Mouse (Mus musculus) neural tube, embryonic 10.5 days (tissue): ENCODE measurements around the gene Fmo2.

Experiments
- DNase-seq: peaks from one replicate; pipeline ENCODE4 v3.0.0-alpha.2; 2017; ENCODE audit warnings: low spot score; ENCODE audit errors: extremely low spot score

Gene Fmo2

DNA sequence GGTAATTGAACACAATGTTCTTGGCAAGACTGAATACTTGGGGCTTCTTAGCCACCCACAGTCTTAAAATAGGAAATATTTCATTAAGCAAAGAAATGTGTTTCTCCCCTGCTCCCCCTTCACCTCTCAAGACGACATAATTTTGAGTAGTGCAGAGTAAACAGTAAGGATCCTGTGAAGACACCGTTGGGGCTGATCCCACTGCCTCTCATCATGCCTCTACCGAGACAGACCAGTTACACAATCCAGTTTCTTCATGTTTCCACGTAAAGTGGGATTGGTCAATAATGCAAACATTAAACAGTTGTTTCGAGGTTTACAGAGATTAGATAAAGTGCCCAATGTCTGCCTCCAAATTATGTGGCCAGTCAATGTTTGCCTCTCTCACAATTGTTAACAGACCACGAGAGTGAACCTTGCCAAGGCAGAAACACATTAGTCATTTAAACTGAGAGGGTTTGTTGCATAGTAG lies 6.5 kb downstream of the Fmo2 start:
- no peak for DNase-seq

DNA sequence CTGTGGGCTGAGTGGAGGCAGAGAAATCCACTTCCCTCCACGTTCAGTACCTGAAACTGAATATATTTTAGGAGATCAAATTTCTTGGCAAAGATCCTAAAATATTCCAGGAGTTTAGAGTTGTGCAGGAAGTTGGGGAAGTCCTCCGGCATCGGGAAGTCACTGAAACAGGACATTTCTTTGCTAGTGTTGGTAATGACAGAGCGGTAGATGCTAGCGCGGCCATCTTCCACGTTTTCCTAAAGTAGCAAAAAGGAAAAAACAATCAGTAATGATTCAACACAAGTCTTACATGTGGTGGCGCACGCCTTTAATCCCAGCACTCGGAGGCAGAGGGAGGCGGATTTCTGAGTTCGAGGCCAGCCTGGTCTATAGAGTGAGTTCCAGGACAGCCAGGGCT lies 9.9 kb downstream of the Fmo2 start:
- no peak for DNase-seq

GRCm38 (mm10) chr1:162887644-162888043 lies 10.9 kb downstream of the Fmo2 start:
- DNase-seq: no peak

GRCm38 (mm10) chr1:162886138-162886816 lies 12.2 kb downstream of the Fmo2 start:
- DNase-seq: no peak

DNA sequence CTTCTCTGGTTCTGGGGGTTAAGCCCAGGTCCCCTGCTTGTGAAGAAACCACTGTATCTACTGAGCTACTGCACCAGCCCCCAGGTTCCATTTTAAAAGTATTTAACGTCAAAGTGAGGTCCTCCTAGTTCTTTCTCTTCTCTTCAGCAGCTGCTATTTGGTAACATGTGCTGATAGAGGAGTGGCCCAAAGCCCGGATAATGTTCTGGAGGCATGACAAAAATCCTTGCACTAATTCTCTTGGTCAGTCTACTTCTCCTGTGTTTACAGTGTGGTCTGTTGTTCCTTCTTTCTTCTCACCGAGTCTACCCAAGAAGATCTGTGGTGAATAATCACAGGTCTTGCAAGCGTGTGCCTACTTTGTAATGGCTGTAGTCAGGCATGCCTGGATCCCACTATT lies 15.8 kb downstream of the Fmo2 start:
- no peak for DNase-seq

GRCm38 (mm10) chr1:162879595-162880369 lies 18.7 kb downstream of the Fmo2 start:
- DNase-seq: peak; percentile 44

DNA sequence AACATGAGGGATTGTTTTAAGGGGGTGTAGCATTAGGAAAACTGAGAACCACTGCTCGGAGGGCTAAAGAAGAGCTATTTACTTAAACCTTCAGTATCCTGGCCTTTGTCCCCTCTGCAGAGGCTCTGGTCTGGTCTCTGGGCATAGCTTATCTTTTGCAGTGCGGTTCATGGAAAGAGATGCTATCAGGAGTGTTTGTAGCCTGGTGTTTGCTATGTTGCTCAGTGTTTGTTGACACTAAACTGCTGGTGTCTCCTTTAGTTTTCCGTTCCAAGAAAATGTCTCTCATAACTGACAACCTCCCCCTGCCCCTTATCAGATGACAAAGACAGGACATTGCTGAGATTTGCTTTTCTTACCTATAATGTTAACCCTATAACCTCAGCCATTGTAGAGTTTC lies 23.4 kb downstream of the Fmo2 start:
- no peak for DNase-seq

DNA sequence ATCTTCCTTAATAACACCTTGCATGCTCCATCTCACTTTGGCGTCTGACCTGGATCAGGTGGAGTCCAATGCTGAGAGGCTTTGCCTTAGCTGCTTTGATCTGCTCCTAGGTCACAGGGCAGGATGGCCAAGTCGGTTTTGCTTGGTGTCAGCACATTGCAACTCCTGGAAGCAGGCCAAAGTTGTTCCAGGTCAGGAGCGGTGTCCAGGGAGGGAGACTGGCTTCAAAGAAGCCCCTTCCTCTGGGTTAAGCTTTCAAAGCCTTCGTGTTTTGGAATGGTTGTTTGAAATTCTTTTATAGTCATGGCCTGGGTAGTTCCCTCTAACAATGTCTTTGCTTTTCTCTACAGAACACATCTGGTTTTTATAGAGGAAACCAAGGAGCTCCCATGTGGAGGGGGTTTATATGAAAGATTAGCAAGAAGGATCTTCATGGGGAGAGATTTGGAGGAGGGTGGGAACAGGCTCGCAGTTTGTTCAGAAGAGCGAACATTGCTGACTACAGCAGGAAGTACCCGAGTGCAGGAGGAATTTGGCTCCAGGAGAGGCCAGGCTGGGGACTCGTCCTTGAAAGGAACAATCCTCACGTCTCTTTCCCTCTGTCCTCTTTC lies 26.7 kb downstream of the Fmo2 start:
- DNase-seq: peak; percentile 28

DNA sequence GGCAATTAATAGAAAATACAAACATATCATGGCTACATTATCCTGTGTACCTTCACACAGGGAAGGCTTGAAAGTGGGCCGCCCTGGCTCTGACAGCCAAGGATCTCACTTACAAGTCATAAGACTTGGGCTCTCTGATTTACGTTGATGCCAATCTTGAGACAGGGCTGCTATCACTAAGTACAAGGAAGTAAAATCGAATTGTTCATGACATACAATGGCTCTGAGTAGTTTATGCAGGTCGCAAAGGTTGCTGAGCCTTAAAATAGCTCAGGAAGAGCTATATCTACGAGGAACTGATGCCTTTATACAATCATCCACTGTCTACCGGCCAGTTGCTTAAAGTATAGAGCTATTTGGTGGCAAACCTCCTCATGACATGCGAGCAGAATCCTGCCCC lies 27.5 kb downstream of the Fmo2 start:
- no peak for DNase-seq

DNA sequence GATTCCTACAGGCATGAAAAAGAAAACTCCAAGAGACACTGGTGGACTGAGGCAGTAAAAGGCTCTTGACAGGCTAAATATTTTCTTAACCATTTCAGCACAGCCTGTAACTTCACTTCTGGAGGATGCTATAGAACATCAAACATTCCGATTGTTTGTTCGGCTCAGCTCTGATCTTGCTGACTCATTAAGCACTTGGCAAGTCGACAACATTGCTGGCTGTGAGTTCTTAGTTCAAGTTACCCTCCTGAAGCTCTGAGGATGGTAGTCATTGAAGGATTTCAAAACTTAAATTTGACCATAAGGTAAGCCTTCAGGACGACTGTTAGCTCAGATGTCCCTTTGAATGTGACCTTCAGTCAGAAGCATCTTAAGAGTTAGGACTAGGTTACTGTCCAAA lies 31.1 kb downstream of the Fmo2 start:
- no peak for DNase-seq

GRCm38 (mm10) chr1:162866280-162866681 lies 32.2 kb downstream of the Fmo2 start, which contains the start of gene Fmo1:
Fmo1 (minus strand) TSS chr1:162866610.
- no peak for DNase-seq

- DNase-seq: no peak
Observed at GRCm38 (mm10) chr1:162865493-162865830, 33.1 kb downstream of the Fmo2 start.

GRCm38 (mm10) chr1:162864816-162865492 lies 33.6 kb downstream of the Fmo2 start:
- no peak for DNase-seq

DNA sequence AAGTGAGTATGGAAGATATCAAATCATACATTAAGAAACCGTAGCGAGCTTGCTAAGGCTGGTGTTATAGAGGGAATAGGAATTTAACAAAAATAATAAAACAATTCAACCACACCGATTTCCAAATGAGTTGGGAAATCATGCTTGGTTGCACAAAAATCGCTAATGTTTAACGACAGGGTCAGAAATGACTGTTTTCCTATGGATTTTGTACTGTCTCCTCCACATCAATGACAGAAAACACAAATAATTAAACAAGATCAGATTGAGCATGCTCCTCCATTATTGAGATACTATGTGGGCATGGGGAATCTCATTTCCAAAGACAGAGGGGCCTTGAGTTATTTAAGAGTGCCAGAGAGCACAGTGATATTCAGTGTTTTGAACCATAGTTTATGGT lies 34.2 kb downstream of the Fmo2 start:
- DNase-seq: no peak

DNA sequence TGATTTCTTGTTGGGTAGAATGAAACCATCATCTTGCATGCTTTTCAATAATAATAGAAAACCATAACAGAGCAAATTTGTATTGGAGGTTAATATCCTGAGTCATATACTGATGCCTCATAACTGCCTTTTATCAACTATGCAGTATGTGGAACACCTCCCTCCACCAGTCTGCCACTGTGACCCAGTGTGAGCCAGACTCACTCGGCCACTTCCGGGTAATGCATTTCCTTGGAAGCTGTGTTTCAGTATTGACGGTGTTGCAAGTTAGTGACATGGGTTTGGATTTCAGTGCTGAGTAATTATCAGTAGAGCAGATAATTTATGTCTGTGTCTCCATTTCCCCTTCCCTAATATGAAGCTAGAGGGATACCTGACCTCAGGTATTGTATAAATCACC lies 34.9 kb downstream of the Fmo2 start:
- no peak for DNase-seq

- DNase-seq: no peak
Observed at GRCm38 (mm10) chr1:162862328-162862727, 36.2 kb downstream of the Fmo2 start.

DNA sequence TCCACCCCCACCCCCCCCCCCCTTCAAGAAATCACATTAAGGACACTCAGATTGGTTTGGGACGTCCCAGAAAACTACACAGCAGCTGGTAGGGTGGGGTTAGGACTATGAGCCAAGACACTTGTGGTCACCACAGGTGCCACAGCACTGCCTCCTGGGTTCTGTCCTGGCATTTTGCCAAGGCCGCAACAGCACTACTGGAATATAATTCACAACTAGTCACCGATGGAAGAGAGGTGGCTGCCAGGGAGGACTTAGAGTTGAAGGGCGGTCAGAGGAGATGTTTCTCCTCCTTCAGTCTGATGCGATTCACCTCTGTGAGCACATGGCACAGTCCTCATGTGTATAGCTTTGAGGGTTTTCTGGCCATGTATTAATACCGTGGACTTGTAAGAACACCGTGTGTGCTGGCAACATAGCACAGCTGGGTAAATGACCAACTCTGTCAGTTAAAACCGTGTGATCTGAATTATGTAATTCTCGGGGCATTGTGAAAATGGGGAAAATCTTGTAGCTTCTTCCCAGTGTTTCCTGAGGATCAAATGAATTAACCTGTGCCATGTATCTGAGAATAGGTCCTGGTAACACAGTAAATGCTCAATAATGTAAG lies 38.4 kb downstream of the Fmo2 start:
- DNase-seq: no peak

GRCm38 (mm10) chr1:162859545-162859976 lies 39.0 kb downstream of the Fmo2 start:
- no peak for DNase-seq

- DNase-seq: no peak
Observed at GRCm38 (mm10) chr1:162858748-162859130, 39.8 kb downstream of the Fmo2 start.

DNA sequence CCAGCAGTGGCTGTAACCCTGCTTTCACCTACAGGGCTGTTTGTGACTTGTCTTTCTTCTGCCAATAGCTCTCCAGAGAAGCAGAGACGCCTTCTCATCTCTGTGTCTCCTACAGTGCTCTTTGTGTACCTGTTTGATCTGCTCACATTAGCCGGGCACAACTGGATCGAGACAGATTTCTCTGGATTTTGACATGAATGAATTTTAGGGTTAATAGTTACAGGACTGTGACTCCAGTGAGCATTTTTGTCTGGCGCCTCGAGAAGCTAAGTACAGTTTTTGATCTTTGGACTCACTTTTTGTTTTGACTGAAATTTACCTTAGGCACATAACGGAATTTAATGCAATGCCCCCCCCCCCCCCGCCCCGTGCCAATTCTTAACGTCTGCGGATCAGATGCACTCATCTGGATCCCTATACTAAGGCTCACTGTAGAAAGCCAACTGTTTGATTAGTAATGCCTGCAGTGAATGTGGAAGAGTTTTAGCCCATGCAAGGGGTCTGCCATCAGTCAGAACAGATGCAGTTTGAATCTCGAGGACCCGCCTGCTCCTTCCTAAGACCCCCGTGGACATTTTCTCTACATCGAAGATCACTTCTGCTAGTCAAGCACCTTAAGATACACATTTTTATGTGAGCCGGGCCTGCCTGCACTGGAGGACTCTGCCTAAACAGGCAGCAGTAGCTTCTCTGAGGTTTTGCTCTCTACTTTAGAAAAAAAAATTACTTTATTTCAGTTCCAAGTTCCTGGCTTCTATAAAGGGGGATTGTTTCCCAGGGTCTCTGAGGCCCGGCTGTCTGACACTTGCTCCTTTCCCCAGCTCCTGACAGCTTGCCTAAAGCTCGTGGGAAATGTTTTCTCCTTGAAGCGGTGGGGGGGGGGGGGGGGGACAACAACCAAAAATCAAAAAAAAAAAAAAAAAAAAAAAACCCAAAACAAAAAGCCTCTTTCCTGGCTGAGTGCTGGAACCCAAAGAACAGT lies 40.5 kb downstream of the Fmo2 start:
- DNase-seq: no peak
